10 mouse cellular contexts compared by ENCODE assay signal in the genomic region with DNA sequence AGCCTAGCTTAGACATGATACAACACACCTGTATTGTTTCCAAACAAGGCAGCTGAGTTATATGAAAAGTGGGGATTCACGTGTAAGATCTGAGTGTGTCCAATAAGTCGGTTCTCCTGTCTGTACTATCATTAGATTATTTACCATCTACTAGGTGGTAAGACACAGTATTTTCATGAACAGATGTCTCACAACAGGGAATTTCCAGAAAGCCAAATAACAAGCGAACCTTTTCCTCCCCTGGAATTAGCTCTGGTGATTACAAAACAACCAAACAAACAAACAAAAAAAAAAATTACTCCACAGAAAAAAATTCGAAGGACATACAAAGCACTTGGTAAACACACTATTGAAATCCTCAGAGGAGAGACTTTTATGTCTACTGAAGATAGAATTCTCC. TPM values are rescaled to one million over a fixed set of nuclear protein-coding genes. Genes with fewer than 3 reads are reported as not detected.
DNase-seq lines count a peak whose midpoint lies in the region; ATAC-seq and TF ChIP-seq lines count a peak whose summit lies in the region.
"Had no signal": no experiment of that assay in that cellular context is flagged by ENCODE, and none has a peak within 500 bp of the region (broad histone marks: within the 10 kb centered on the region; RNA-seq: fewer than 3 reads in every experiment).

No protein-coding gene starts in this region.

- DNase-seq in forebrain, postnatal 0 days = no peak
- no peak for DNase-seq in forebrain, embryonic 11.5 days (ENCODE audit: low spot score)
- DNase-seq in midbrain, embryonic 14.5 days = no peak
- DNase-seq in midbrain, embryonic 11.5 days (ENCODE audit: low spot score, missing footprints) = no peak
- no peak for DNase-seq in right cerebral cortex, postnatal 10 days (ENCODE audit: low spot score in 2 of 2)

- no peak overlapping the region for H3K9ac ChIP-seq in forebrain, postnatal 0 days
- no peak overlapping the region for H3K9ac ChIP-seq in forebrain, embryonic 11.5 days (ENCODE audit: low read length)
- no peak overlapping the region for H3K9ac ChIP-seq in intestine, postnatal 0 days (ENCODE audit: low read depth, low read length)
- no peak overlapping the region for H3K9ac ChIP-seq in intestine, embryonic 16.5 days (ENCODE audit: low read depth, low read length)
- H3K9ac ChIP-seq in midbrain, embryonic 14.5 days (replicated peaks; ENCODE audit: low read length) = no peak overlapping the region
- no peak overlapping the region for H3K9ac ChIP-seq in midbrain, embryonic 11.5 days (ENCODE audit: low read length)
- H3K9ac ChIP-seq: limb, embryonic 13.5 days; neural tube, embryonic 12.5 days had no signal

- H3K27ac ChIP-seq in forebrain, postnatal 0 days (ENCODE audit: low read depth, low read length) = no peak overlapping the region
- no peak overlapping the region for H3K27ac ChIP-seq in forebrain, embryonic 11.5 days (ENCODE audit: low read depth, low read length)
- no peak overlapping the region for H3K27ac ChIP-seq in intestine, postnatal 0 days (ENCODE audit: low read depth, low read length)
- no peak overlapping the region for H3K27ac ChIP-seq in intestine, embryonic 16.5 days (ENCODE audit: low read length)
- H3K27ac ChIP-seq in midbrain, embryonic 14.5 days (replicated peaks; ENCODE audit: low read depth, low read length) = no peak overlapping the region
- H3K27ac ChIP-seq in midbrain, embryonic 11.5 days (ENCODE audit: low read depth, low read length) = no peak overlapping the region
- H3K27ac ChIP-seq in macrophage = no peak overlapping the region
- H3K27ac ChIP-seq: limb, embryonic 13.5 days; neural tube, embryonic 12.5 days had no signal

- H3K4me3 ChIP-seq in forebrain, postnatal 0 days (ENCODE audit: low read depth, low read length) = peak overlapping the region; percentile 82; the same call in 1 of the 2 replicates
- H3K4me3 ChIP-seq in forebrain, embryonic 11.5 days (ENCODE audit: low read depth, low read length) = no peak overlapping the region
- H3K4me3 ChIP-seq in intestine, postnatal 0 days (ENCODE audit: low read depth, low read length) = no peak overlapping the region
- H3K4me3 ChIP-seq in intestine, embryonic 16.5 days (ENCODE audit: low read length) = no peak overlapping the region
- H3K4me3 ChIP-seq in midbrain, embryonic 14.5 days (replicated peaks; ENCODE audit: low read depth, low read length) = no peak overlapping the region
- H3K4me3 ChIP-seq in midbrain, embryonic 11.5 days (ENCODE audit: low read depth, low read length) = no peak overlapping the region
- peak overlapping the region; percentile 16; the same call in 1 of the 2 replicates for H3K4me3 ChIP-seq in macrophage (ENCODE audit: inconsistent target)

- peaks cover 17% of the 10 kb centered on the region for H3K4me1 ChIP-seq in forebrain, postnatal 0 days (ENCODE audit: insufficient read depth)
- peaks cover 4% of the 10 kb centered on the region; the same call in 1 of the 2 replicates for H3K4me1 ChIP-seq in forebrain, embryonic 11.5 days (replicated peaks; ENCODE audit: control insufficient read depth, insufficient read depth, low read length)
- peaks cover 8% of the 10 kb centered on the region; the same call in 1 of the 2 replicates for H3K4me1 ChIP-seq in intestine, postnatal 0 days (replicated peaks; ENCODE audit: control insufficient read depth, insufficient read depth, low read length)
- H3K4me1 ChIP-seq in intestine, embryonic 16.5 days (ENCODE audit: control insufficient read depth, insufficient read depth, low read length) = peaks cover 8% of the 10 kb centered on the region
- peaks cover 26% of the 10 kb centered on the region for H3K4me1 ChIP-seq in midbrain, embryonic 14.5 days (ENCODE audit: control insufficient read depth, insufficient read depth, low read length)
- peaks cover 11% of the 10 kb centered on the region for H3K4me1 ChIP-seq in midbrain, embryonic 11.5 days (ENCODE audit: control insufficient read depth, insufficient read depth, low read length)

- TF ChIP-seq CTCF in forebrain, postnatal 0 days (IDR thresholded peaks at IDR 0.05; ENCODE audit: low read depth) = no peak
- TF ChIP-seq CTCF in intestine, postnatal 0 days (IDR thresholded peaks at IDR 0.05; ENCODE audit: low read depth) = no peak

- H3K9me3 ChIP-seq in forebrain, postnatal 0 days (ENCODE audit: low read length) = no peaks in the 10 kb centered on the region
- H3K9me3 ChIP-seq in forebrain, embryonic 11.5 days (ENCODE audit: control insufficient read depth, low read length) = no peaks in the 10 kb centered on the region
- H3K9me3 ChIP-seq in intestine, postnatal 0 days (ENCODE audit: control insufficient read depth) = no peaks in the 10 kb centered on the region
- no peaks in the 10 kb centered on the region for H3K9me3 ChIP-seq in intestine, embryonic 16.5 days (ENCODE audit: control insufficient read depth, low read length)
- H3K9me3 ChIP-seq in midbrain, embryonic 14.5 days (ENCODE audit: control insufficient read depth, low read length) = no peaks in the 10 kb centered on the region
- H3K9me3 ChIP-seq in midbrain, embryonic 11.5 days (ENCODE audit: control insufficient read depth, low read length) = no peaks in the 10 kb centered on the region
- H3K9me3 ChIP-seq: limb, embryonic 13.5 days; neural tube, embryonic 12.5 days had no signal

- no peak overlapping the region for H3K4me2 ChIP-seq in forebrain, postnatal 0 days (ENCODE audit: low read depth)
- H3K4me2 ChIP-seq in forebrain, embryonic 11.5 days (ENCODE audit: low read depth, low read length, severe bottlenecking) = no peak overlapping the region
- H3K4me2 ChIP-seq in intestine, postnatal 0 days (replicated peaks; ENCODE audit: low read depth) = 0 out of 2 replicates have a peak overlapping the region, but pooled peaks have one; percentile 87
- no peak overlapping the region for H3K4me2 ChIP-seq in intestine, embryonic 16.5 days (ENCODE audit: low read depth, low read length)
- H3K4me2 ChIP-seq in midbrain, embryonic 14.5 days (ENCODE audit: low read length) = peak overlapping the region; percentile 72
- no peak overlapping the region for H3K4me2 ChIP-seq in midbrain, embryonic 11.5 days

- H3K27me3 ChIP-seq in forebrain, postnatal 0 days (ENCODE audit: insufficient read depth, low read length) = no peaks in the 10 kb centered on the region
- no peaks in the 10 kb centered on the region for H3K27me3 ChIP-seq in forebrain, embryonic 11.5 days (ENCODE audit: control insufficient read depth, insufficient read depth, low read length)
- no peaks in the 10 kb centered on the region for H3K27me3 ChIP-seq in intestine, postnatal 0 days (replicated peaks; ENCODE audit: control insufficient read depth, insufficient read depth, low read length)
- no peaks in the 10 kb centered on the region for H3K27me3 ChIP-seq in intestine, embryonic 16.5 days (replicated peaks; ENCODE audit: control insufficient read depth, insufficient read depth, low read length)
- no peaks in the 10 kb centered on the region for H3K27me3 ChIP-seq in midbrain, embryonic 14.5 days (ENCODE audit: control insufficient read depth, insufficient read depth, low read length)
- no peaks in the 10 kb centered on the region for H3K27me3 ChIP-seq in midbrain, embryonic 11.5 days (ENCODE audit: control insufficient read depth, insufficient read depth, low read length)
- H3K27me3 ChIP-seq: limb, embryonic 13.5 days; neural tube, embryonic 12.5 days had no signal

- H3K79me2 ChIP-seq in macrophage (ENCODE audit: inconsistent target) = peaks cover 38% of the 10 kb centered on the region

- no peak for ATAC-seq in forebrain, postnatal 0 days
- no peak for ATAC-seq in forebrain, embryonic 11.5 days (replicated peaks; ENCODE audit: low FRiP score)
- no peak for ATAC-seq in intestine, postnatal 0 days
- ATAC-seq in intestine, embryonic 16.5 days = no peak
- no peak for ATAC-seq in midbrain, embryonic 14.5 days (ENCODE audit: low FRiP score, low TSS enrichment)
- ATAC-seq in midbrain, embryonic 11.5 days (ENCODE audit: low FRiP score) = no peak

- 77% methylated on average over 4 of the region's 4 CpGs for WGBS in forebrain, postnatal 0 days
- 87% methylated on average over 4 of the region's 4 CpGs for WGBS in forebrain, embryonic 11.5 days
- 70% methylated on average over 4 of the region's 4 CpGs for WGBS in intestine, postnatal 0 days
- WGBS in intestine, embryonic 16.5 days = 58% methylated on average over 4 of the region's 4 CpGs
- WGBS in midbrain, embryonic 14.5 days = 89% methylated on average over 4 of the region's 4 CpGs
- WGBS in midbrain, embryonic 11.5 days = 83% methylated on average over 4 of the region's 4 CpGs
- WGBS in macrophage (ENCODE audit: missing documents) = 69% methylated on average over 4 of the region's 4 CpGs

- H3K36me3 ChIP-seq in forebrain, postnatal 0 days (ENCODE audit: insufficient read depth) = peaks cover 4% of the 10 kb centered on the region; the same call in 1 of the 2 replicates
- H3K36me3 ChIP-seq in forebrain, embryonic 11.5 days (ENCODE audit: control insufficient read depth, insufficient read depth, low read length) = peaks cover 3% of the 10 kb centered on the region; the same call in 1 of the 2 replicates
- H3K36me3 ChIP-seq in intestine, postnatal 0 days (ENCODE audit: control insufficient read depth, insufficient read depth) = peaks cover 10% of the 10 kb centered on the region
- H3K36me3 ChIP-seq in intestine, embryonic 16.5 days (ENCODE audit: control insufficient read depth, insufficient read depth, low read length) = 0 out of 2 replicates have a peak, but pooled peaks cover 3% of the 10 kb centered on the region
- peaks cover 16% of the 10 kb centered on the region for H3K36me3 ChIP-seq in midbrain, embryonic 14.5 days (ENCODE audit: control insufficient read depth, insufficient read depth, low read length)
- peaks cover 5% of the 10 kb centered on the region for H3K36me3 ChIP-seq in midbrain, embryonic 11.5 days (ENCODE audit: control insufficient read depth, insufficient read depth, low read length)
- peaks cover 14% of the 10 kb centered on the region; the same call in 1 of the 2 replicates for H3K36me3 ChIP-seq in macrophage (ENCODE audit: inconsistent target)

RNA-seq across cellular contexts. Expression of gene Shprh, which starts 0.8 kb away (rescaled TPM):
- 29.7 and 31.8 TPM in 2 replicates for total RNA-seq in forebrain, postnatal 0 days (2014; rRNA removed)
- polyA plus RNA-seq in forebrain, postnatal 0 days (2015; fragmentation: Nextera tagmentation; extraction: Ambion mirVana) = 7.3 and 12.7 TPM in 2 replicates
- 26.1 and 31.4 TPM in 2 replicates for polyA plus RNA-seq in forebrain, embryonic 11.5 days (2014; fragmentation: Nextera tagmentation; extraction: Ambion mirVana)
- 4.4 and 4.9 TPM in 2 replicates for polyA plus RNA-seq in intestine, postnatal 0 days (2015; fragmentation: Nextera tagmentation; extraction: Ambion mirVana)
- 9.3 and 9.6 TPM in 2 replicates for polyA plus RNA-seq in intestine, embryonic 16.5 days (2015; fragmentation: Nextera tagmentation; extraction: Ambion mirVana)
- polyA plus RNA-seq in midbrain, embryonic 14.5 days (2014; fragmentation: Nextera tagmentation; extraction: Ambion mirVana) = 25.8 and 33.4 TPM in 2 replicates
- 26.7 and 29.8 TPM in 2 replicates for polyA plus RNA-seq in midbrain, embryonic 11.5 days (2014; fragmentation: Nextera tagmentation; extraction: Ambion mirVana)
- 100 to 1,000 TPM in 1 of 26 experiments, 10 to 100 TPM in 25; 19.6 to 101 (median 64.6) TPM for total RNA-seq in macrophage (2018; cell fraction: chromatin; rRNA removed)
- 10 to 100 TPM in 11 of 26 experiments, 1 to 10 TPM in 15; 3.8 to 14.7 (median 9.7) TPM for total RNA-seq in macrophage (2018; cell fraction: cytosol; rRNA removed)
- total RNA-seq in macrophage (2018; cell fraction: nucleus; rRNA removed) = 10 to 100 TPM; 13.2 to 64.0 (median 30.0) TPM
- polyA plus RNA-seq in macrophage (2018) = 7.9 to 8.7 TPM (median 8.1 TPM) in 3 replicates

Comparison
In these comparisons a context has a peak if more than half of its experiments do, and no peak if none do; other contexts are left out.
1. H3K4me2 ChIP-seq: peak in intestine, postnatal 0 days (single experiment) and midbrain, embryonic 14.5 days (single experiment); none in forebrain, postnatal 0 days (single experiment), forebrain, embryonic 11.5 days (single experiment), intestine, embryonic 16.5 days (single experiment) and midbrain, embryonic 11.5 days (single experiment).
2. H3K4me3 ChIP-seq: peak in forebrain, postnatal 0 days (single experiment) and macrophage (single experiment); none in forebrain, embryonic 11.5 days (single experiment), intestine, postnatal 0 days (single experiment), intestine, embryonic 16.5 days (single experiment), midbrain, embryonic 14.5 days (single experiment) and midbrain, embryonic 11.5 days (single experiment).